Mouse (Mus musculus) bone marrow macrophage, adult 2 months (primary cell): Measurements from ENCODE around the gene Mc3r.

Source experiments
- CTCF ChIP-seq: IDR thresholded peaks from 2 replicates; pipeline ENCODE4 v1.5.1; 2012; ENCODE audit warnings: low read depth, mild to moderate bottlenecking, low read length, moderate library complexity
- POLR2A ChIP-seq: IDR thresholded peaks from 2 replicates; pipeline ENCODE4 v1.6.1; 2012; ENCODE audit warnings: mild to moderate bottlenecking, low read depth, low read length, borderline replicate concordance

GRCm38 (mm10) chr2:172298083-172298482 is 49.8 kb downstream of the Mc3r start:
- TF ChIP-seq CTCF (no peak), POLR2A (no peak)
